Mouse (Mus musculus) forebrain, embryonic 12.5 days (tissue): ENCODE data around the gene Tagln2. TPM values are rescaled to one million over a fixed set of nuclear protein-coding genes. Genes with fewer than 3 reads are reported as not detected.

Experiments
- ATAC-seq: fragments of 200-750 bp; cut with Nextera tagmentation; 2 replicates; pipeline ENCODE4 v1.8.0; 2017; ENCODE audit warnings: moderate TSS enrichment; ENCODE audit not compliant: low FRiP score
- H3K27ac ChIP-seq: fragments of 300-500 bp; sonication (generic); 2 replicates; pipeline ENCODE4 v1.5.1; 2016; ENCODE audit warnings: mild to moderate bottlenecking
- H3K27me3 ChIP-seq: fragments of 300-500 bp; sonication (generic); 2 replicates; pipeline ENCODE4 v1.6.1; 2016; ENCODE audit warnings: mild to moderate bottlenecking
- H3K36me3 ChIP-seq: fragments of 300-500 bp; sonication (generic); replicated peaks from 2 replicates; pipeline ENCODE4 v1.6.1; 2016; ENCODE audit warnings: mild to moderate bottlenecking
- H3K4me1 ChIP-seq: fragments of 300-500 bp; sonication (generic); 2 replicates; pipeline ENCODE4 v1.6.1; 2016
- H3K4me2 ChIP-seq: fragments of 300-500 bp; sonication (generic); 2 replicates; pipeline ENCODE4 v1.6.1; 2016; ENCODE audit warnings: mild to moderate bottlenecking, moderate library complexity
- H3K4me3 ChIP-seq: fragments of 300-500 bp; sonication (generic); replicated peaks from 2 replicates; pipeline ENCODE4 v1.5.1; 2016; ENCODE audit warnings: mild to moderate bottlenecking
- H3K9ac ChIP-seq: fragments of 300-500 bp; sonication (generic); 2 replicates; pipeline ENCODE4 v1.6.1; 2016; ENCODE audit warnings: mild to moderate bottlenecking
- H3K9me3 ChIP-seq: fragments of 300-500 bp; sonication (generic); 2 replicates; pipeline ENCODE4 v1.6.1; 2016
- WGBS: fragments of 180-500 bp; shearing (Covaris S2); methylation state at CpG from one replicate; pipeline ENCODE4 v1.1.7; 2016; 5-methylcytosine and 5-hydroxymethylcytosine counted together
- polyA plus RNA-seq: library from polyadenylated mRNA; unstranded; fragments of >200 nt; fragmentation: Nextera tagmentation; extraction: Ambion mirVana; gene quantifications from 2 replicates; pipeline ENCODE4 v1.2.1, GENCODE M21; 2016

The Tagln2 gene
- polyA plus RNA-seq, 1 experiment from 2014 or later = 40.0 TPM

DNA sequence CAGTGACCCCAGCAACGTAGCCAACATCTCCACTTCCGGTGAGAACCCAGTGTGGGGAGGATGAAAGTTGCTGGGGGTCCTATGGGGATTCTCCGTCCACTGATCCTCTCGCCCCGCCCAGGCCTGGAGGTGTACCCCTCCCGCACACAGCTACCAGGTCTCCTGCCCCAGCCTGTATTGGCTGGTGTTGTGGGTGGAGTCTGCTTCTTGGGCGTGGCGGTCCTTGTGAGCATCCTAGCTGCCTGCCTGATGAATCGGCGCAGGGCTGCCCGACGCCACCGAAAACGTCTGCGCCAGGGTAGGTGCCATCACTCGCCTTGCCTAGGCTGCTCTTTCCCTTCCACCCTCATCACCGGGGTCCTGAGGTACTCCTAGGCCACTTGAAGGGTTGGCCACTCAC, 3.8 kb upstream of the Tagln2 start:
- Histone ChIP-seq H3K4me2 (no peak overlapping the region), H3K4me3 (no peak overlapping the region), H3K9me3 (no peaks in the 10 kb centered on the region), H3K36me3 (peaks cover 81% of the 10 kb centered on the region), H3K9ac (no peak overlapping the region), H3K4me1 (peaks cover 18% of the 10 kb centered on the region), H3K27me3 (peaks cover 40% of the 10 kb centered on the region), H3K27ac (no peak overlapping the region)
- no peak for ATAC-seq
- 77% methylated on average over 17 of the region's 17 CpGs for WGBS

DNA sequence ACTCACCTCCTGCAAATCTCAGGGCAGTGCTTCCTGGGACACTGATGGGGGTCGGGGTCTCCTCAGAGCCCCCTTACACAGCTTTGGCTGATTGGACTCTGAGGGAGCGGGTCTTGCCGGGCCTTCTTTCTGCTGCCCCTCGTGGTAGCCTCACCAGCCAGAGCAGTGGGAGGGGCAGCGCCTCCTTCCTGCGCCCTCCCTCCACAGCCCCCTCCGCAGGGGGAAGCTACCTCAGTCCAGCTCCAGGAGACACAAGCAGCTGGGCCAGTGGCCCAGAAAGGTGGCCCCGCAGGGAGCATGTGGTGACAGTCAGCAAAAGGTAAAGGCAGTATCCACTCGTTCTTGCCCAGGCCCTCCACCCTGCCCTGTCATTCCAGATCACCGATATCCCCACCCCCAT, 2.4 kb upstream of the Tagln2 start:
- 89% methylated on average over 10 of the region's 10 CpGs for WGBS

DNA sequence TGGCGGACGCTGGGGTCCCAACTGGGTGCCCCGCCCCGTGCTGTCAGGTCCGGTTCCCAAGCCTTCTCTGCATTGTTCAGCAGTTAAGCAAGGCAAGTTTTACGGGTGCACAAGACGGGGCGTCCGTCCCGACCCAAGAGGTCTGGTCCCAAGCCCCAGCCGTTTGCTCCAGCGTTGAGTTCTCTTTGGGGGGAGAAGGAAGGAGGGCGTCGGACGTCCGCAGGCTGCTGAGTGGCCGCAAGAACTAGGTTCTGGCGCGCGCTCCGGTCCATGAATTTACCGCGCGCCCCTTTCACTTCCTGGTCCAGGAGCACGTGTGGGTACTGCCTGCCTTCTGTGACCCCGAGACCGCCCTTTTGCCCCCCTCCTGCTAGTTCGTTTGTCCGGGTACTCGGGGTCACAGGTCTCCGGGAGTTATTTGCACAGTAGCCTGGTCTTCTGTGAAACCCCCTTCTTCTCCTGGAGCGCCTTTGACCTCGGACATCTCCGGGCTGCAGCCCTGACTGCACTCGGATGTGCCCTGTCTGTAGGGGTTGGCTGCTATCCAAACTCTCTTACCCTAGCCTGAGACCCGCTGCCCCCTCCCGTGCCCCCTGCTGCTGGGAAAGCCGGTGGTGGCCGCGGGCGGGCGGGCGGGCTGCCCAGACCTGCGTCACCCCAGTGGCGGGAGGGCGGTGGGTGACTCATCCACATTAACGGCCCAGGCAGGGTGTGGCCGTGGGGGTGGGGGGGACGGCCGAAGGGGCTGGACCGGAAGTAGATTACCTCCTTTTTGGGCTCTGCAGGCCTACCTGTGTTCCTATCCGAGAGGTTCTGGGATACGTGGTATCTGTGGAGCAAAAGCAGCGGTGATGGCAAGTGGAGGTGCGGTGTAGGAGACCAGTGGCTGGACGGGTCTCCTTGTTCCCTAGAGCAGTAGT, 864 bp downstream of the Tagln2 start:
- Histone ChIP-seq H3K4me1 (peaks cover 53% of the 10 kb centered on the region), H3K9me3 (no peaks in the 10 kb centered on the region), H3K36me3 (peaks cover 35% of the 10 kb centered on the region), H3K9ac (peak overlapping the region; percentile 42), H3K4me2 (peak overlapping the region; percentile 57), H3K4me3 (peak overlapping the region; percentile 41), H3K27me3 (peaks cover 63% of the 10 kb centered on the region), H3K27ac (no peak overlapping the region)
- no peak; the same call in 1 of the 2 replicates for ATAC-seq
- 2% methylated on average over 56 of the region's 56 CpGs for WGBS

More for the DNA sequence above, 2.4 kb upstream of the Tagln2 start:
- peaks cover 67% of the 10 kb centered on the region for H3K36me3 ChIP-seq
- no peak overlapping the region for H3K27ac ChIP-seq
- peaks cover 30% of the 10 kb centered on the region for H3K4me1 ChIP-seq
- no peak overlapping the region for H3K4me3 ChIP-seq
- H3K4me2 ChIP-seq = no peak overlapping the region
- no peak for ATAC-seq
- H3K9me3 ChIP-seq = no peaks in the 10 kb centered on the region
- H3K27me3 ChIP-seq = peaks cover 53% of the 10 kb centered on the region
- no peak overlapping the region for H3K9ac ChIP-seq

DNA sequence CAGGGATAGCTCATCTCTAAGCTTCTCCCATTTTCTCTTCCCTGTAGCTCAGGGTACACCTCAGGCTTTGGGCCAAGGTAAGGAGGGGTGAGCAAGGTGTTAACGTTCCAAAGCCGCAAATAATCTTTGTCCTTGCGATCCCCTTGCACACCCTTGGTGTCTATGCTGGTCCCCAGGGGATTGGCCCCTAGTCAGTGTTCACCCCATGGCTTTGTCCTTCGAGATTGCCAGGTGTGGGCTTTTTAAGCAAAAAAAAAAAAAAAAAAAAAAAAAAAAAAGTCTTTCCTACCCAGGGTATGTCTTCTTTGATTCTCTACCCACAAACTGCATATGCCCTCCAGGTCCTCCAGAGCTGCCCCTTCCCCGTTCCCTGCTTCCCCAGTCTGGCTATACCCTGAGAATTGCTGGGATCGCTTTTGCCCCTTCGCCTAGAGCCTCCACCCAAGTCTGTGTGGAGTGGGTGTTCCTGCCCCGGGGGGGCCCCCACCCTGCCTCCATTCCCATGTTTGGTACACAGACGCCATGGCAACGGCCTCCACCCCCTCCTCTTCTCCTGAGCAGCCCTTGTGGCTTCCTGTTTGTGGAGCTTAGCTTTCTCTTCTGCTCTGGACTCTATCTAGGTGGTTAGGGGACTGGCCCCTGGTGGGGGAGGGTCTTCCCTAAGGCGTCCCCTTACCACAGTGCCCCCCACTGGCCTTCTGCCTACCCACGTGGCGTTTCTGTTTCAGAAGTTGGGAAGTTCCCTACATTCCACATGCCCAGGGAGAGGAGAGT, 1.7 kb downstream of the Tagln2 start:
- Histone ChIP-seq H3K9ac (peak overlapping the region; percentile 42; the same call in 1 of the 2 replicates), H3K27me3 (peaks cover 63% of the 10 kb centered on the region), H3K4me3 (peak overlapping the region; percentile 41; the same call in 1 of the 2 replicates), H3K9me3 (no peaks in the 10 kb centered on the region), H3K4me2 (peak overlapping the region; percentile 57), H3K27ac (no peak overlapping the region), H3K36me3 (peaks cover 26% of the 10 kb centered on the region), H3K4me1 (peaks cover 53% of the 10 kb centered on the region)
- 42% methylated on average over 13 of the region's 13 CpGs for WGBS
- ATAC-seq = no peak

DNA sequence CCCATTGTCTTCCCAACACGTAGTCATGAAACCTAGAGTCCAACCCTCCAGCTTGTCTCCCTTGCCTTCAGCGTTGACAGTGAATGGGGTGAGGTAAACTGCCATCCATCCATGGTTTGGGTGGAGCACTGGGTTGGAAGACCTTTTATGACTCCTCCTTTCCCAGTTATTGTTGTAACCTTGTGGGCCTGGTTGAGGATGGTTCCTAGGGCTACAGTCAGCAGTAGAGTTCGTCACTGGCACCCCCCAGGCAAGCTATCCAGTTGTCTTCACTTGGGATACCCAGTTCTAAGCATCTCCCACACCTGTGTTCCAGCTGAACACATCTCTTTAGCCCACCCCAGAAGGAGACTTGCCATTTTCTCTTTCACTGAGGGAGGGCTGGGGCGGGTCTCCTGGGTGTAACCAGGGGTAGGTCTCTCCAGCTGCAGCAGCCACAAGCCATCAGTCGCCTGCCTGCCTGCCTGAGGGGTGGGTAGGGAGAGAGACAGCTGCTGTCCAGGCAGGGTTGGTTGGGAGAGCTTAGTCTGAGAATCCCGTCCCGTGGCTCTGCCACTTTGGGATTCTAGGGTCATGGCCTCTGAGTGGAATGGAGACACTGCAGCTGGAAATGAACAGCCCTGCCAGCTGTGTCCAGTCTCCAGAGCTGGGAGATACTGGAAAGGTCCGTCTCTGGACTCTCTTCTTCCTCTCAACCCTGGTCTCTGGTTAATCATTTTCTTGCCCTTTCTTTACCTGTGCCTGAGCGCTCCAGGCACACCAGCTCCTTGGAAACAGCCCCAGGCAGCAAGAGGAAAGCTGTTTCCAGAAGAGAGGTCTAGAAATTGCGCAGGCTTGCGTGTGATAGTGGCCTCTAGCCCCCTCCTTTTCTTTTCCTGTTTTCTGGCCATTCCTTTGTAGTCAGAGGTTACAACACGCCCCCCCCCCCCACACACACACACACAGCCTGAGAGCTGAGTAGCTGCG, 2.6 kb downstream of the Tagln2 start:
- Histone ChIP-seq H3K36me3 (peaks cover 17% of the 10 kb centered on the region), H3K4me1 (peaks cover 53% of the 10 kb centered on the region), H3K4me2 (peak overlapping the region; percentile 19), H3K27ac (no peak overlapping the region), H3K9me3 (no peaks in the 10 kb centered on the region), H3K4me3 (no peak overlapping the region), H3K9ac (0 out of 2 replicates have a peak overlapping the region, but pooled peaks have one; percentile 21), H3K27me3 (peaks cover 58% of the 10 kb centered on the region)
- WGBS = 41% methylated on average over 12 of the region's 13 CpGs
- no peak for ATAC-seq

DNA sequence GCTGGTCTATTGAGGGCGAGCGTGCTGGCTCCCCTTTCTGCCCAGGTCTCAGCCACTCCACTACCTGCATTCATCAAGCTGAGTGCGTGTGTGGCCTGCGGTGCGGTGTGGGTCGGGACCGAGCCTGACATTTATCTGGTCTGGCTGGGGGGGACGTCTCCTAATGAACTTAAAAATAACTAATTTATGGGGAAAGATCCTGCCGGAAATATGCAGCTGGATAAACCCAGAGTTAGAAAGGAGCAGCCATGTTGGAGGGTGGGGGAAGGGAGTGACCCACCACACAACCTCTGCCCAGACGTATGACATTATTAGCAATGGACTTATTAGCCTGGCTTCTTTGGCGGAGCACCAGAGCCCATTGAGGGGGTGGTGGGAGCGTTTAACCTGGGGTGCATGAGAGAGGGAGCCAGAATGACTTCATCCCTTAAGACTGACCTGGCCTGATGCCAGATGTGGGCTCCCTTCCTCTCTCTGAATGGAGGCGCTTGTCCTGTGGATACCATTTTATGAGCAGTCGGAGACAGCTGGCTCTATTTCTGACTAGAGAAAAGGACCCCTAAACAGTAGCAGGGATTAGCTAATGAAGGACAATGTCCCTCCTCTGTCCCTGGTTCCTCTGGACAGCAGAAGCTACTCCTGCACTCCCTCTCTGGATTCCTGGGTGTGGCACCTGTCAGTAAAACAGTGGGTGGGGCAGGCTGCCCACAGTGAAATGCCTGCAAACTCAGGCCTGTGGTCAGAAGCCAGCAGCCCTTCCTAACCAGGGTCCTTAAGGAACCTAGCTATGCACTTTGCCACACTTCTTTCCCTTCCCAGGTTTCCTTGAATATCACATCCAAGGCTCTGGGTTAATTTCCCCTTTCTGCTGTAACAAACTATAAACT, 3.5 kb downstream of the Tagln2 start:
- 36% methylated on average over 14 of the region's 14 CpGs for WGBS

DNA sequence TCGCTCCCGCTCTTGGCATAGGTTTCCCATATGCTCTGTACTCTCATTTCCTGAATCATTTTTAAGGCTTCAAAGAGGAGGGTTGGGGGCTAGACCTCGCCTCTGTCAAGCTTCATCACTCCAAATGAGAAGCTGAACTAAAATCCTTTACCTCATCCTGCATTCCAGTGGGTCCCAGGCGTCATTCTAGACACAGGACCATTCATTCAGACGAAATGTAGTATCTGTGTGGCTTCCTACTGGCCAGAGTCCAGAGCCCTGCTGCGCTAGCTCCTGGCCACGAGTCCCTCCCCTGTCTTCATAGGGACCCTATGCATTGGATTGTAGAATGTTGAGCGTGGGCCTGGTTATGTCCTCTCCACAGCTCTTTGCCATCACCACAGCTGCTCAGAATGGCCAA, 4.9 kb downstream of the Tagln2 start:
- no peaks in the 10 kb centered on the region for H3K9me3 ChIP-seq
- H3K27me3 ChIP-seq = peaks cover 36% of the 10 kb centered on the region
- no peak for ATAC-seq
- H3K27ac ChIP-seq = no peak overlapping the region
- peaks cover 48% of the 10 kb centered on the region for H3K4me1 ChIP-seq
- H3K36me3 ChIP-seq = no peaks in the 10 kb centered on the region
- 86% methylated on average over 8 of the region's 8 CpGs for WGBS
- no peak overlapping the region for H3K4me3 ChIP-seq
- H3K4me2 ChIP-seq = no peak overlapping the region
- no peak overlapping the region for H3K9ac ChIP-seq

More for the DNA sequence above, 3.5 kb downstream of the Tagln2 start:
- Histone ChIP-seq H3K4me2 (peak overlapping the region; percentile 19), H3K9ac (0 out of 2 replicates have a peak overlapping the region, but pooled peaks have one; percentile 21), H3K4me1 (peaks cover 53% of the 10 kb centered on the region), H3K9me3 (no peaks in the 10 kb centered on the region), H3K27ac (peak overlapping the region; percentile 19; the same call in 1 of the 2 replicates), H3K36me3 (peaks cover 8% of the 10 kb centered on the region), H3K4me3 (no peak overlapping the region), H3K27me3 (peaks cover 50% of the 10 kb centered on the region)
- 0 out of 2 replicates have a peak, but pooled peaks have one; percentile 31 for ATAC-seq

DNA sequence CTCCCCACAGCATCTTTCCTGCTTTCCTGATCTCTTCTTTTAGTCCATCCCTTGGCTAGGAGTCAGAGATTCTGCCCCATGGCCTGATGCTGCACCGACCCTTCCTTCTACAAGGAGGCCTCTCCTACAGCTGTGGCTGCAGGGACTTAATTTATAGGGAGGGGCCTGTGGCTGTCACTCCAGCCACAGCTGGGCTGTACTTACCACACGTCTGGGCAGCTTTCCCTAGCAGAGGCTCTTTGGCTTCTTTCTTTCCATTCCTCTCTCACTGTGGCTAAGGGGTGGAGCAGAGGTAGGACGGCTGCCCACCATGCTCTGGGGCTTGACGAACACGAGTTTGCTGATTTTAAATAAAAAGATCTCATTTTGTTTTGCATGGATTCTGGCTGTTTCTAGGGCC, 7.2 kb downstream of the Tagln2 start:
- no peak overlapping the region for H3K4me3 ChIP-seq
- peaks cover 32% of the 10 kb centered on the region for H3K4me1 ChIP-seq
- peaks cover 14% of the 10 kb centered on the region for H3K27me3 ChIP-seq
- no peaks in the 10 kb centered on the region for H3K36me3 ChIP-seq
- H3K4me2 ChIP-seq = no peak overlapping the region
- H3K27ac ChIP-seq = no peak overlapping the region
- no peaks in the 10 kb centered on the region for H3K9me3 ChIP-seq
- 64% methylated on average over 5 of the region's 5 CpGs for WGBS
- no peak overlapping the region for H3K9ac ChIP-seq
- ATAC-seq = no peak

DNA sequence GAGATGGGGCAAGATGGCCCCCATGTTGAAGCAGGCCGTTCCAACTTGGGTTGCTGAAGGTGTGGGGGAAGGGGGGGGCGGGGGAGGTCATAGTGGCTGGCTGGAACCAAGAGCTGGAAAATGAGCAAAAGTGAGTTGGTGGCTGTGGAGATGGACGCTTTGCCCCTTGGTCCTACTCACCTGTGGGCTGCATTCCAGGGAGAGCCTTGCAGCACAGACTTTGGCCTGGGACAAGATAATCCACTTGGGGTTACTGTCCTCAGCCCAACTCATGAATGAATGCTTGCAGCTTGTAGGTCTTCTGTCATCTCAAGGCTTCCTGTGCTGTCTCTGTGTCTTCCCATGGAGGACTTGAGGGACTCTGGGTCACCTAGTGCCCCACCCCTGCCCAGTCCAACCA, 7.9 kb downstream of the Tagln2 start:
- Histone ChIP-seq H3K9me3 (no peaks in the 10 kb centered on the region), H3K36me3 (no peaks in the 10 kb centered on the region), H3K4me1 (peaks cover 25% of the 10 kb centered on the region), H3K4me2 (no peak overlapping the region), H3K9ac (no peak overlapping the region), H3K27me3 (0 out of 2 replicates have a peak, but pooled peaks cover 8% of the 10 kb centered on the region), H3K4me3 (no peak overlapping the region), H3K27ac (no peak overlapping the region)
- 95% methylated on average over 3 of the region's 3 CpGs for WGBS
- no peak for ATAC-seq

DNA sequence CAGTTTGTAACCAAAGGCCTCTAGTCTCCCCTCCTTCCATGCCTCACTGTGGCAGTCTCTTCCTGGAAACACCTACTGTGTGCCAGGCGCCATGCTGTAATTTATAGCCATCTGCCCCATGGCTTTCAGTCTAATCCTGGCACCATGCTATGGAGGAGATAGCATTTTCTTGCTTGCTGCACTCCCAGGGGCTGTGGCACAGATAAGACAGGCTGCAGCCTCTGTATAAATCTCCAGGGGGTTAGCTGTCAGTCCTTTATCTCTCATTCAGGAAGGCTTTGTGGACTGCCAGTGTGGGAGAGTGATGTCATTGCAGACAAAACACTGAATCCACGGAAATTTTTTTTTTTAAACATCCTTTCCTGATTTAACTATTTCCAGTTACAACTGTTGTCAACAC, 8.3 kb downstream of the Tagln2 start:
- Histone ChIP-seq H3K27me3 (0 out of 2 replicates have a peak, but pooled peaks cover 5% of the 10 kb centered on the region), H3K4me2 (no peak overlapping the region), H3K9ac (no peak overlapping the region), H3K4me1 (peaks cover 23% of the 10 kb centered on the region), H3K9me3 (no peaks in the 10 kb centered on the region), H3K36me3 (no peaks in the 10 kb centered on the region), H3K27ac (no peak overlapping the region), H3K4me3 (no peak overlapping the region)
- WGBS = 49% methylated on average over 2 of the region's 2 CpGs
- ATAC-seq = no peak

DNA sequence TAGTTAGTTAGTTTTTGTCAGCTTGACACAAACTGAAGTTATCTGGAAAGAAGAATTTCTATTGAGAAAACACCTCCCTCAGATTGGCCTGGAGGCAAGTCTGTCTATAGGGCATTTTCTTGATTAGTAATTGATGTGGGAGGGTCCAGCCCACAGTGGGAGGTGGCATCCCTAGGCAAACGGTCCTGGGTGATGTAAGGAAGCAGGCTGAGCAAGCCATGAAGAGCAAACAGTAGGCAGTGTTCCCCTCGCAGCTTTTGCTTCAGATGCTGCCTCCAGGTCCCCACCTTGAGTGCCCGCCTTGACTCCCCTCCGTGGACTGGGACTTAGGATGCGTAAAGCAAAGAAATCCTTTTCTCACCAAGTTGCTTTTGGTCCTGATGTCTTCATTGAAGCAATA, 9.4 kb downstream of the Tagln2 start:
- H3K4me1 ChIP-seq = peaks cover 12% of the 10 kb centered on the region
- H3K9me3 ChIP-seq = no peaks in the 10 kb centered on the region
- H3K4me2 ChIP-seq = no peak overlapping the region
- WGBS = 76% methylated on average over 5 of the region's 5 CpGs
- no peaks in the 10 kb centered on the region for H3K27me3 ChIP-seq
- H3K9ac ChIP-seq = no peak overlapping the region
- H3K27ac ChIP-seq = no peak overlapping the region
- ATAC-seq = no peak
- no peaks in the 10 kb centered on the region for H3K36me3 ChIP-seq
- no peak overlapping the region for H3K4me3 ChIP-seq
